Mouse (Mus musculus): ENCODE results near the gene Eci1.

DNA sequence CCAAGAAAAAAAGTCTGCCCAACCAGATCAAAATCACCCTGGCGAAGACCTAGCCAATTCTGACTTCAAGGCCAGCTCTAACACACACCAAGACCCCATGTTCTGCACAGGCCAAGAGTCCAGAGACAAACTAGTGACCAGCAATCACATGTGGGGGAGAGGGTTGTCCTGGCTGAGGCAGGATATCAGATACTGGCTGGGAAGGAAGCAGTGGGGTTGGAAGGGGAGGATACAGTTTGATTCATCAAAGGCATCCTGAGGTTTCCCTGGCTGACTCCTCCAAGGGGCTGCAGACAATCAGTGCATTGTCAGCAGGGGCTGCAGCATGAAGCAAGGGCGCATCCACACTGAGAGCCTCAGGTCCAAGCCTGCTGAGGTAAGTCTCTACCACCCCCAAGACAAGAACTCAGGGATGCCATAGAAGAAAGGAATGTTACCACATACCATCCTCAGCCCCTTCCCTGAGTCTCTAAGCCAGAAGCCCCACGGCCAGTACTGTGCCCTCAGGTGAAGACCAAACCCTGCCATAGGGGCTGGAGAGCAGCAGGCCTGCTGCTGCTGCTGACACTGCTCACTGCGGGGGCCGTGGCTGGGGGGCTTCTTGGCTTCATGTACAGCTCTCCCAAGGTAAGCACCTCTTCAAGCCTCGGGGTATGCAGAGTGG is 47.3 kb downstream of the Eci1 start, which contains the start of gene Bricd5:
- TF ChIP-seq CTCF (IDR thresholded peaks at IDR 0.05; ENCODE audit: low read depth): no peak
- no peak for TF ChIP-seq EP300 (IDR thresholded peaks at IDR 0.05; ENCODE audit: low read depth)
